Mouse (Mus musculus) E14TG2a.4 (cell line): ENCODE measurements at regions not wholly inside any gene's neighbourhood (a gene's known extent, or its start where the extent isn't known, plus 50 kb on each side); places are given as distances from the start of the nearest gene placed in this dataset.

Source experiments
- CTCF ChIP-seq: conservative IDR thresholded peaks from 2 replicates; pipeline ENCODE4 v1.5.1; 2014; ENCODE audit warnings: low read length
- NANOG ChIP-seq: IDR thresholded peaks from 2 replicates; pipeline ENCODE4 v1.6.1; 2014; ENCODE audit warnings: borderline replicate concordance, low read length, mixed read lengths
- POU5F1 ChIP-seq: IDR thresholded peaks from 2 replicates; pipeline ENCODE4 v1.6.1; 2014; ENCODE audit warnings: low read length, borderline replicate concordance

DNA sequence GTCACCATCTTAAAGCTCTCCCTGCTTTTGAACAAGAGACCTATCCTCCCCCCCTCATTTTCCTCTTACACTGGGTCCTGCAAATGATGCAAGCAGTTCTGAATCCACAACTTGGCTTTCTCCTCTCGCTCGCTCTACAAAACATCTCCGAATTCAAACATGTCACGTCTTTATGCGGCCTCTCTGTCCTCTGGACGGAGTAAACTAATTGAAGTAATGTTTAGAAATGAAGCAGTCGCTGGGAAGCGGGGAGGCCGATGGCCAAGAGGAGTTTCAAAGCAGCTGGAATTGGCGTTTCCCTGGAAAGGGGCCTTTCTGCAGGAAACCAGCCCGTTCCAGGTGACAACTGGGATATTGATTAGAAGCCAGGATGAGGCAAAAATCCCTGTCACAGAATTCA, 446.8 kb downstream of the Ate1 start:
- TF ChIP-seq CTCF = no peak
- TF ChIP-seq NANOG = no peak
- no peak for TF ChIP-seq POU5F1
